Mouse (Mus musculus): Measurements from ENCODE around the gene Arid5b. TPM values are rescaled to one million over a fixed set of nuclear protein-coding genes. Genes with fewer than 3 reads are reported as not detected.

The Arid5b gene
- polyA plus RNA-seq, 1 experiment from 2014 or later = 64.8 TPM

DNA sequence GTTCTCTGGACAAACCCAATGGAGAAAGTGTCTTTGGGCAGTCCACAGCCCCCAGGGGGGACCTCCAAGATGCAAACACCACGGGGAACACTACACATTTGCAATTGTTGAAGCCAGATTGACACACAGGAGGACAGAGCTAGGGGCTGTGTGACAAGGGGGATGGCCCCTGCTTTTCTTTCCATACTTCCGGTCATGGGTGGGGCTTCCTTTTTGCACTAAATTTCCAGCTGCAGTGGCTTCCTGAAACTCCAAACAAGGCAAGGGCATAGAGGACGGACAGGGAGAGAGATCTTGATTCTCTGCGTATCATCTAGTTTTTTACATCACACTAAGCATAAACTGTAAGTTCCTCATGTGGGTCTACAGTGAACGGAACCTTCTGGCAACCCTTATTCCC lies 210.6 kb downstream of the Arid5b start:
- no peaks in the 10 kb centered on the region for H3K27me3 ChIP-seq
- no peak overlapping the region for H3K27ac ChIP-seq
- H3K4me1 ChIP-seq = peaks cover 4% of the 10 kb centered on the region; the same call in 1 of the 2 replicates
- no peaks in the 10 kb centered on the region for H3K36me3 ChIP-seq
- no peaks in the 10 kb centered on the region for H3K9me3 ChIP-seq
- H3K9ac ChIP-seq = no peak overlapping the region
- 77% methylated on average over 5 of the region's 5 CpGs for WGBS
- H3K4me3 ChIP-seq = no peak overlapping the region
- no peak overlapping the region for H3K4me2 ChIP-seq
- ATAC-seq (ENCODE audit: insufficient number of reproducible peaks, insufficient read depth, low FRiP score, low TSS enrichment, low read depth) = no peak

DNA sequence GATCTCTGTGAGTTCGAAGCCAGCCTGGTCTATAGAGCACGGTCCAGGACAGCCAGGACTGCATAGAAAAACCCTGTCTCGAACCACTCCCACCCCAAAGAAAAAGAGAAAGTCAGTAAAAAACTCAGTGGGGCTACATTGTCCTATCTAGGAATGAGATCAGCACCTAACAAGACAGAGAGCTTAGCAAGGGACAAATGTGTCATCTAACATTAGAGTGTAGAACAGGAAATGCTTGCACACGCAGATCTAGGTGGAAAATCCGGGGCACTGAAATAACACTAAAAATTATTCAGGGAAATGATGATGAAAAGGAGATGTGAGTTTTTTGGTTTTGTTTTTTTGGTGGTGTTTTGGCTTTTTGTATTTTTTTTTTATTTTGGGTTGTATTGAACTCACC lies 212.4 kb downstream of the Arid5b start:
- Histone ChIP-seq H3K4me3 (no peak overlapping the region), H3K36me3 (no peaks in the 10 kb centered on the region), H3K27me3 (no peaks in the 10 kb centered on the region), H3K4me1 (peaks cover 4% of the 10 kb centered on the region; the same call in 1 of the 2 replicates), H3K9me3 (no peaks in the 10 kb centered on the region), H3K9ac (no peak overlapping the region), H3K27ac (no peak overlapping the region), H3K4me2 (no peak overlapping the region)
- WGBS = 87% methylated on average over 5 of the region's 5 CpGs
- ATAC-seq (ENCODE audit: insufficient number of reproducible peaks, insufficient read depth, low FRiP score, low TSS enrichment, low read depth) = no peak

DNA sequence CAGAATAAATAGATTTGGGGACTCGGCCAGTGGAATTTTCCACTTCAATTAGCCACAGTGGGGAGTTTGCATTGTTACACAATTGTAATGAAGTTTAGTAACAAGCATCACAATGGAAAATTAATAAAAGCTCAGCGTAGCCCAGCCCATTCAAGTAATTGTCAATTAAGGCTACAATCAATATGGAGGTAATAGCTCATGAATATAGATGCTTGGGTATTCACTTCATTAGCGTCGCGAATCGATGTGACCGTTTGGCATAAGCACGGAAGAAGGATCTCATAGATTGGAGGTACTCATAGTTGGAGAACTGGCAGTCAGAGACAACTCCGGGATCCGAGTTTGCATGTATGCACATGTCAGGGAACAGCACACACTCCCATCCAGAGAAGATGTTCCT lies 214.0 kb downstream of the Arid5b start:
- H3K9me3 ChIP-seq = no peaks in the 10 kb centered on the region
- no peaks in the 10 kb centered on the region for H3K36me3 ChIP-seq
- no peak overlapping the region for H3K4me3 ChIP-seq
- peaks cover 4% of the 10 kb centered on the region; the same call in 1 of the 2 replicates for H3K4me1 ChIP-seq
- no peak overlapping the region for H3K4me2 ChIP-seq
- ATAC-seq (ENCODE audit: insufficient number of reproducible peaks, insufficient read depth, low FRiP score, low TSS enrichment, low read depth) = no peak
- no peaks in the 10 kb centered on the region for H3K27me3 ChIP-seq
- no peak overlapping the region for H3K9ac ChIP-seq
- 84% methylated on average over 10 of the region's 10 CpGs for WGBS
- H3K27ac ChIP-seq = no peak overlapping the region

DNA sequence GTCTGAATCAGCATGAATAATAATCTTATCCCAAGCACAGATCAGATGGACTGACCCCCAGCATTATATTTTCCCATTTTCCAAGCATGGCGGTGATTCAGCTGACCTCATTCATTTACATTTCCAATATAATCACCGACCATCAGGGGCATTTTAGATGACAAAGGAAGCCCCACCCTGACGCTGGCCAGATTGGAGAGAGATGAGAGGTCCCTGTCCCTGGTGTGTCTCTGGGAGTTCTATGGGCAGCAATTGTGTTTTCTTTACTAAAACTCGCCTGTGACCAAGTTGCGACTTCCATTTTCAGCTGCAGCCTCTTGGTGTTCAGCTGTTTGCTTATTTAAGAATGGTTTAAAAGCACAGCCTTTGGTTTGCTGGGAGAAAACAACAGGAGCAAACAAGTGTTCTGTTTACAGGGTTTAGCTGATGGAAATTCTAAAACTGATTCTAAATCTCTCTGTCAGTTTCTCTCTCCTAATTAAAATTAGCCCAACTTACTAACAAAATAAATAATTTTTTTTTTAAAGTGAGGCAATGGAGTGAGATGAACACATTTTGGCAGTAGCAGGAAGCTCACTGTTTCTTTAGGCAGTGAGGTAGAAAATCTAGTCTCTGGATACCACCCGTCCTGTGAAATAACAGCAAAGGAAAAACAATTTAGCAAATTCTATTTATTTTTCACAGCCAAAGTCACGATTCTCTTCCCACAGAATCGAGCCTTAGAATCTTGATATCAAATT lies 214.6 kb downstream of the Arid5b start:
- 58% methylated on average over 8 of the region's 8 CpGs for WGBS
- ATAC-seq (ENCODE audit: insufficient number of reproducible peaks, insufficient read depth, low FRiP score, low TSS enrichment, low read depth) = no peak

DNA sequence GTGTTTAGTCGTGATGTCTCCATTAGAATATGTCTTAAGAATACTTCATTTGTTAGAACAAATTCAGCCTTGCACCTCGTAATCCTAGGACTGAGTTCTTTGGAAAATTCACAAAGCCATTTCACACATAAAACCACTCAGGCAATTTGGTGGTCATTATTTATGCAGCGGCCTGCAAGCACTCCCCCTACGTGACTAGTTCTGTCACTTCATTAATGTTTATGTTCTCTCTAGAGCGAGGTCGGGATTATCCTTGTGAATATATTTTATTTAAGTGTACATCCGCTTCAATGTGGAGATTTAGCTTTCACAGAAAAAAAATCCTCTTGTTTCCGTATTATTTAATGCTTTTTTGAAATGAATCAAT lies 217.3 kb downstream of the Arid5b start:
- ATAC-seq (ENCODE audit: insufficient number of reproducible peaks, insufficient read depth, low FRiP score, low TSS enrichment, low read depth) = no peak
- 86% methylated on average over 8 of the region's 8 CpGs for WGBS
- Histone ChIP-seq H3K36me3 (no peaks in the 10 kb centered on the region), H3K4me2 (no peak overlapping the region), H3K9ac (no peak overlapping the region), H3K4me3 (no peak overlapping the region), H3K9me3 (no peaks in the 10 kb centered on the region), H3K27me3 (no peaks in the 10 kb centered on the region), H3K27ac (no peak overlapping the region), H3K4me1 (peaks cover 4% of the 10 kb centered on the region; the same call in 1 of the 2 replicates)

More for the DNA sequence above, 214.6 kb downstream of the Arid5b start:
- Histone ChIP-seq H3K9ac (no peak overlapping the region), H3K9me3 (no peaks in the 10 kb centered on the region), H3K27me3 (no peaks in the 10 kb centered on the region), H3K4me1 (peaks cover 4% of the 10 kb centered on the region; the same call in 1 of the 2 replicates), H3K4me3 (no peak overlapping the region), H3K36me3 (no peaks in the 10 kb centered on the region), H3K27ac (no peak overlapping the region), H3K4me2 (no peak overlapping the region)

DNA sequence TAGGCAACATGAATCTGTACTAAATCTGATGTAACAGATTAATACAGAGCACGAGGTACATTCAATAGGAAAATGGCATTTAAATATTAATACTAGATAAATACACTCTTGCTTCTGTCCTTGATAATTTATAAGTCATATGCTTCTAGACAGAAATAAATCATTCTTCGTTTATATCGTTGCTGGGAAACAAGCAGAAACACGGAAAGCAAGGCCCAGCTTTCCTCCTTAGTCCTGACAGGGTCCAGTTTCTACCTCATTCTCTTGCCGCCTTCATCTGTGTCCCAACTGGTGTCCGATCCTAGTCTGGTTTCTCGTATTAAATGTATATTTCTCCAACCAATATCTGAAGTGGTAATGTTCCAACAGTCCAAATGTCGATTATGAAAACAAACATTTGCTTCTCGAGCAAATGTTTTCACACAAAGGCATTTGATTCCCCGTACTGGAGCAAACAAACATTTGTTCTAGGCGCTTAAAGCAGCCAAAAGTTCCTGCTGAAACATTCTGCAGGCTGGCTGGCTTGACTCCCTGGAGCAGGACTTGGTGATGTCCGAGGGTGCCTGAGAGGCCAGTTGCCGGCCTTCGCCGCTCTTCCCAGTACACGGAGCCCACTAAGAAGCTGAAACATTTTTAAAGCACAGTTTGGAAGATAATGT lies 217.8 kb downstream of the Arid5b start:
- Histone ChIP-seq H3K4me2 (no peak overlapping the region), H3K9ac (no peak overlapping the region), H3K27me3 (no peaks in the 10 kb centered on the region), H3K27ac (no peak overlapping the region), H3K36me3 (no peaks in the 10 kb centered on the region), H3K4me3 (no peak overlapping the region), H3K4me1 (peaks cover 4% of the 10 kb centered on the region; the same call in 1 of the 2 replicates), H3K9me3 (no peaks in the 10 kb centered on the region)
- ATAC-seq (ENCODE audit: insufficient number of reproducible peaks, insufficient read depth, low FRiP score, low TSS enrichment, low read depth) = no peak
- WGBS = 80% methylated on average over 16 of the region's 16 CpGs

DNA sequence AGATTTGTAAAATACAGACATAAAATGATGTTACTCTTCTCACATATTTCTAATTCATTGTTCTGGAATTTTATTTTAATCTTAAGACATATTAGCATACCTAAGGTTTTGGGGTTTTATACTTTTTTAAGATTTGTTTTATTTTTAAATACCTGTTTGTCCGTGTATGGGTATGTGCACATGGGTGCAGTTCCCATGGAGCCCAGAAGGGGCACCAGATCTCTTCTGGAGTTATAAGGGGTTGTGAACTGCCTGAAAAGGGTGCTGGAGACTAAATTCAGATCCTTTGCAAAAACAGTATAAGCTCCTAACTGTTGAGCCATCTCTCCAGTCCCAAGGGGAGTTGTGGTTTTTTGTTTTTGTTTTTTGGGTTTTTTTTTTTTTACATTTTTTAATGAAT lies 220.2 kb downstream of the Arid5b start:
- no peak for ATAC-seq (ENCODE audit: insufficient number of reproducible peaks, insufficient read depth, low FRiP score, low TSS enrichment, low read depth)
- no peaks in the 10 kb centered on the region for H3K27me3 ChIP-seq
- H3K36me3 ChIP-seq = no peaks in the 10 kb centered on the region
- H3K4me3 ChIP-seq = no peak overlapping the region
- no peak overlapping the region for H3K27ac ChIP-seq
- WGBS = 98% methylated on average over 1 of the region's 1 CpGs
- H3K4me2 ChIP-seq = no peak overlapping the region
- no peaks in the 10 kb centered on the region for H3K9me3 ChIP-seq
- no peak overlapping the region for H3K9ac ChIP-seq
- 0 out of 2 replicates have a peak, but pooled peaks cover 2% of the 10 kb centered on the region for H3K4me1 ChIP-seq

DNA sequence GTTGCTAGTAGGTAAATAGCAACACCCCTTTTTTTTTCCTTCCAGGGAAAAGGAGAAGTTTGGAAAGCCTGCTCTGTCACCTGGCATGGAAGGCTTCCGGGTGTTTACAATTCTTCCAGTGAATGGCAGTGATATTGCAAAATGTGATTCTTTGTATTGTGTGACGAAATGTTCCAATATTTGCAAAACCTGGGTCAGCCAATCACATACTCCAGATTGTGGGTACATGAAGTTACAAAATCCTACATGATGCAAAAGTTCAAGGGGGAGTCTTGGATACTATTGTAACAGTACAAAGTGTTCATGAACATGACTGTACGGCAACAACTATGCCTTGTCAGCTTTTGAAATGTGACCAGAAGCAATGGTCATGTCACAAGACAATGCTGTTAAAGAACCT lies 220.7 kb downstream of the Arid5b start:
- H3K27me3 ChIP-seq = no peaks in the 10 kb centered on the region
- H3K4me3 ChIP-seq = no peak overlapping the region
- 0 out of 2 replicates have a peak, but pooled peaks cover 4% of the 10 kb centered on the region for H3K4me1 ChIP-seq
- H3K4me2 ChIP-seq = no peak overlapping the region
- H3K27ac ChIP-seq = no peak overlapping the region
- H3K9ac ChIP-seq = no peak overlapping the region
- H3K9me3 ChIP-seq = no peaks in the 10 kb centered on the region
- no peak for ATAC-seq (ENCODE audit: insufficient number of reproducible peaks, insufficient read depth, low FRiP score, low TSS enrichment, low read depth)
- 94% methylated on average over 3 of the region's 3 CpGs for WGBS
- H3K36me3 ChIP-seq = no peaks in the 10 kb centered on the region

DNA sequence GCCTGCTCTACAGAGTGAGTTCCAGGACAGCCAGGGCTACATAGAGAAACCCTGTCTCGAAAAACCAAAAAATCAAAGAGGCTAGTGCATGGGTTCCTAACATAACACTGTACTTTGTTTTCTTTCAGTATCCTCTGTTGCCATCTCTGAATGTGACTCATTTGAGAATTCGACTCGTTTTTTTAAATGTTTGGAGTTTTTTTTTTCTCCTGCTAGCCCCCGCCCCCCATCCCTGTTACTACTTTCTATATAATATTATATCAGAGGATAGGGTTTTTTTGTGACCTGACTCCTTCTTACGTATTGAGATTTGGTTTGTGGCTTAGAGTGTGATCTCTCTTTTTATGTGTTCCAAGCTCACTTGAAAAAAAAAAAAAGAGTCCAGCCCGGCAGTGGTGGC lies 223.8 kb downstream of the Arid5b start:
- H3K4me1 ChIP-seq = 0 out of 2 replicates have a peak, but pooled peaks cover 4% of the 10 kb centered on the region
- H3K27me3 ChIP-seq = no peaks in the 10 kb centered on the region
- 83% methylated on average over 6 of the region's 6 CpGs for WGBS
- H3K4me3 ChIP-seq = no peak overlapping the region
- no peak overlapping the region for H3K9ac ChIP-seq
- no peaks in the 10 kb centered on the region; the same call in 1 of the 2 replicates for H3K36me3 ChIP-seq
- H3K27ac ChIP-seq = no peak overlapping the region
- no peak overlapping the region for H3K4me2 ChIP-seq
- ATAC-seq (ENCODE audit: insufficient number of reproducible peaks, insufficient read depth, low FRiP score, low TSS enrichment, low read depth) = no peak
- no peaks in the 10 kb centered on the region for H3K9me3 ChIP-seq

DNA sequence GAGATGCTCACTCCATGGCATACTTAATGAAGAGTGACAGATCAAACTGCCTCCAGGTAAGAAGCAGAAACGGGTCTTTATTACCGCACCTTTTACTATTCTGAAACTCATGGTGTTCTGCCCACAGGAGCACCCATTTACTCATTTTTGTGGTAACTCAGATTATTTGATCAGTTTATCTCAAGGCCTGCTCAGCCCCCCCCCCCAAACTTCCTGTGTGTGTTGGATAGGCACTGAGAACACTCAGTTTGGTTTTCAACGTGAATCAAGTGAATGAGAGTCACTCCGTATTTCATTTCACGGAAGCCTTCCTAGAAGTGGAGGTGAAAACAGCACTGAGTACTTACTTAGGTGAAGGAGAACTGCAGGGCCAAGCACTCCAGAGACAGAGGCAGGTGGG lies 224.4 kb downstream of the Arid5b start:
- no peak overlapping the region for H3K4me2 ChIP-seq
- no peak overlapping the region for H3K9ac ChIP-seq
- WGBS = 64% methylated on average over 5 of the region's 5 CpGs
- no peak for ATAC-seq (ENCODE audit: insufficient number of reproducible peaks, insufficient read depth, low FRiP score, low TSS enrichment, low read depth)
- no peaks in the 10 kb centered on the region; the same call in 1 of the 2 replicates for H3K36me3 ChIP-seq
- no peaks in the 10 kb centered on the region for H3K27me3 ChIP-seq
- no peaks in the 10 kb centered on the region for H3K9me3 ChIP-seq
- H3K4me3 ChIP-seq = no peak overlapping the region
- H3K27ac ChIP-seq = no peak overlapping the region
- H3K4me1 ChIP-seq = 0 out of 2 replicates have a peak, but pooled peaks cover 4% of the 10 kb centered on the region

DNA sequence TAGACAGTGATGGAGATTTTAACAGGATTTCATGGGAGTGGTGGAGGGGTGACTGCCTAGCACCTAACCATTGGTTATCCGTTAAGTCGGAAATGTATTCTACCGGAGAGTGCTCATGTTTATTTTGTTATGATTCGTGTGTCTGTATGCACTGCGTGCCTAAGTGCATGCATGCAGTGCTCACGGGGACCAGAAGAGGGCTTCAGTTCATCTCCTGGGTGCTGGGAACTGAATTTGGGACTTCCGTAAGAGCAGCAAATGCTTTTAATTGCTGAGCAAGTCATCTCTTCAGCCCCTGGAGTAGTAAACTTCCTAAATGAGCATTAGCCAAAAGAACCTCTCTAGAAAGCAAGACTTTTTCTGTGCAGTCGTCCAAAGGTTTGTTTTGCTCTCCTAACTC lies 226.2 kb downstream of the Arid5b start:
- H3K4me3 ChIP-seq = no peak overlapping the region
- 89% methylated on average over 8 of the region's 8 CpGs for WGBS
- H3K36me3 ChIP-seq = no peaks in the 10 kb centered on the region; the same call in 1 of the 2 replicates
- ATAC-seq (ENCODE audit: insufficient number of reproducible peaks, insufficient read depth, low FRiP score, low TSS enrichment, low read depth) = no peak
- H3K4me2 ChIP-seq = no peak overlapping the region
- H3K27ac ChIP-seq = no peak overlapping the region
- no peaks in the 10 kb centered on the region for H3K27me3 ChIP-seq
- 0 out of 2 replicates have a peak, but pooled peaks cover 4% of the 10 kb centered on the region for H3K4me1 ChIP-seq
- H3K9me3 ChIP-seq = no peaks in the 10 kb centered on the region
- H3K9ac ChIP-seq = no peak overlapping the region
